Mouse (Mus musculus) left cerebral cortex, adult 9 months (tissue): Measurements from ENCODE around the gene Rbbp5.
A peak's percentile ranks its signal among the peaks of the same experiment; 100 is the strongest.

ENCODE experiments used
- DNase-seq, 2 experiments: peaks; one replicate each; pipeline ENCODE4 v3.0.0; 2022; ENCODE audit warnings: low spot score in 2 of 2

Rbbp5 gene

GRCm38 (mm10) chr1:132500535-132500934 lies 23.4 kb downstream of the Rbbp5 start:
- no peak for DNase-seq

- DNase-seq, result no peak
Observed at GRCm38 (mm10) chr1:132505155-132505554, 28.0 kb downstream of the Rbbp5 start.

GRCm38 (mm10) chr1:132506058-132506457 lies 28.9 kb downstream of the Rbbp5 start, which contains the start of gene Tmem81:
Tmem81 (plus strand) TSS chr1:132506230.
- no peak for DNase-seq

- no peak for DNase-seq
Observed at GRCm38 (mm10) chr1:132506656-132507055, 29.5 kb downstream of the Rbbp5 start.

- no peak for DNase-seq
Observed at GRCm38 (mm10) chr1:132509771-132510170, 32.6 kb downstream of the Rbbp5 start.

GRCm38 (mm10) chr1:132511521-132511920 lies 34.4 kb downstream of the Rbbp5 start:
- DNase-seq, result no peak

GRCm38 (mm10) chr1:132512106-132512505 lies 34.9 kb downstream of the Rbbp5 start:
- no peak for DNase-seq

- no peak for DNase-seq
Observed at GRCm38 (mm10) chr1:132515339-132515738, 38.2 kb downstream of the Rbbp5 start.

GRCm38 (mm10) chr1:132516776-132517175 lies 39.6 kb downstream of the Rbbp5 start:
- DNase-seq, result no peak

- DNase-seq, result no peak
Observed at GRCm38 (mm10) chr1:132518621-132519020, 41.5 kb downstream of the Rbbp5 start.

GRCm38 (mm10) chr1:132519734-132520133 lies 42.6 kb downstream of the Rbbp5 start:
- no peak for DNase-seq

- no peak for DNase-seq
Observed at GRCm38 (mm10) chr1:132520764-132521163, 43.6 kb downstream of the Rbbp5 start.

GRCm38 (mm10) chr1:132523048-132523447 lies 45.9 kb downstream of the Rbbp5 start:
- DNase-seq, result no peak

GRCm38 (mm10) chr1:132523920-132524319 lies 46.8 kb downstream of the Rbbp5 start:
- no peak for DNase-seq

GRCm38 (mm10) chr1:132525832-132526231 lies 48.7 kb downstream of the Rbbp5 start:
- peak in 1 of 2 experiments; percentile 91 for DNase-seq

- no peak for DNase-seq
Observed at GRCm38 (mm10) chr1:132528071-132528470, 50.9 kb downstream of the Rbbp5 start.

- no peak for DNase-seq
Observed at GRCm38 (mm10) chr1:132528647-132529334, 51.6 kb downstream of the Rbbp5 start.

GRCm38 (mm10) chr1:132530631-132531191 lies 53.5 kb downstream of the Rbbp5 start:
- DNase-seq, result no peak

GRCm38 (mm10) chr1:132532521-132532920 lies 55.4 kb downstream of the Rbbp5 start:
- no peak for DNase-seq

- DNase-seq, result no peak
Observed at GRCm38 (mm10) chr1:132533840-132534239, 56.7 kb downstream of the Rbbp5 start.

GRCm38 (mm10) chr1:132535541-132535940 lies 58.4 kb downstream of the Rbbp5 start:
- no peak for DNase-seq

GRCm38 (mm10) chr1:132536416-132536815 lies 59.3 kb downstream of the Rbbp5 start:
- no peak for DNase-seq

GRCm38 (mm10) chr1:132537736-132538135 lies 60.6 kb downstream of the Rbbp5 start:
- DNase-seq, result peak in 1 of 2 experiments; percentile 51
